Mouse (Mus musculus): ENCODE measurements around the gene Klk1b22.
"Not testable (repeated sequence)": the region's sequence is repeated elsewhere in the genome, so short reads cannot be mapped to it uniquely, and the experiment has no call there.

Gene Klk1b22

GRCm38 (mm10) chr7:44112373-44112772 lies at the start of gene Klk1b22:
Gene Klk1b22, plus strand, starts transcription at chr7:44112673.
- DNase-seq: no peak

- no peak for DNase-seq
These were observed 40.4 kb upstream of the Klk1b22 start for GRCm38 (mm10) chr7:44072117-44072516.

DNA sequence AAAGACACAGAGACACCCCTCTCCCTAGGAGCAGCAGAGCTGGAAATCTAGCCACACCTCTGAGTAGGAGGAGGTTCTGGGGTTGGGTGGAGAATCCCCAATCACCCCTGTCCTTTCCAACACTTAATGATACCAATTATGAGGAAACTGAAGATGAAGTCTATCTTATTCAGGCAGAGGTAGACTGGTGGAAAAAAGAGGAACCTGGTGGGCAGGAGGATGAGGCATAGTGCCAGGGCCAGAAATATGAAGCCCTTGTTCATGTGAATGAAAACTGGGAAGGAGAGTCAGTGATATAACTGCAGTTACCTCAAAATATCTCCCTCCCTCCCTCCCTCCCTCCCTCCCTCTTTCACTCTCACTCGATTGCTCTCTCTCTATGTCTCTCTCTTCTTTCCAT lies 34.8 kb upstream of the Klk1b22 start:
- DNase-seq: no peak

DNA sequence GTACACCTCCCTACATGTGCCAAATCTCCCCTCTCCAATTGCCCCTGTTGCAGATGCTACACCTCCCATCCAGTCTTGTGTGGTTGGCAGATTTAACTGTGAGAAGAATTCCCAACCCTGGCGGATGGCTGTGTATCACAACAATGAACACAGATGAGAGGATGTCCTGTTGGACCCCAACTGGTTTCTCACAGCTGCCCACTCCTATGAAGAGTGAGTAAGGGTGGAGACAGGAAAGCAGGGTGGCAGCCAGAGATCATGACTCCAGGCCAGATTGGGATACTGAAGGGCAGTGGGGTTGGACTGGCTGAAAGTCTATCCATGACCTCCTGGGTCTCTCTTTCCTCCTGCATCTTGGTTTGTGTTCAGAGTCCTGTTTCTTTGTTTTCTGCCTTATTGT lies 16.4 kb upstream of the Klk1b22 start:
- DNase-seq: no peak

- DNase-seq: not testable (repeated sequence)
These were observed 10.4 kb upstream of the Klk1b22 start, which contains the start of gene Klk1b21 for GRCm38 (mm10) chr7:44102028-44102427. Gene Klk1b21, plus strand, starts transcription at chr7:44102328.

DNA sequence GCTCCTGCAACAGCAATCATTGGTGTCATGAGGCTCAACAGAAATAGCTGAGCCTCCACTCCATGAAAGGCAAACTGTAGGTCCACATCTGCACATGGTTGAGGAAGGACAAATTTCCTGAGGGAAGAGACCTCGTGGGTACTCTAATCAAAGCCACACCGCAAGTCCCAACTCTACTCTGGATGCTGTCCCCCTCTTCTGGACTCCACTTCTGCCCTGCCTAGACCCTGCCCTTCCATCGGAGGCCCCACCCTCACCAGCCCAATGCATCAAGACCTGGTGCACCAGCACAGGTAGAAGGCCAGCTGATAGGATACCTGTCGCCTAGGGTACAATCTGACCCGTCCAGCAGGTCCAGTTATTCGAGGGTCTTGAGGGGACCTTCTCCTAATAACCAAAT lies 11.0 kb downstream of the Klk1b22 start:
- DNase-seq: no peak

- no peak for DNase-seq
These were observed 24.0 kb downstream of the Klk1b22 start, which contains the start of gene Klk1b16 for GRCm38 (mm10) chr7:44136467-44136866. Gene Klk1b16, plus strand, starts transcription at chr7:44136767.

Measured in right cerebral cortex, adult 18-20 months (tissue).